Mouse (Mus musculus) stomach, embryonic 16.5 days (tissue): ENCODE measurements around the gene Sipa1l3. TPM values are rescaled to one million over a fixed set of nuclear protein-coding genes. Genes with fewer than 3 reads are reported as not detected.

Experiments used
- ATAC-seq: fragments of 200-750 bp; cut with Nextera tagmentation; 2 replicates; pipeline ENCODE4 v1.8.0; 2017; ENCODE audit warnings: moderate number of reproducible peaks, moderate TSS enrichment; ENCODE audit not compliant: insufficient read depth, low FRiP score
- H3K27ac ChIP-seq: fragments of 300-500 bp; sonication (generic); 2 replicates; pipeline ENCODE4 v1.5.1; 2014; ENCODE audit warnings: low read length
- H3K27me3 ChIP-seq: fragments of 300-500 bp; sonication (generic); 2 replicates; pipeline ENCODE4 v1.6.1; 2014; ENCODE audit warnings: low read length, control low read depth, mixed read lengths; ENCODE audit not compliant: control insufficient read depth, insufficient read depth
- H3K36me3 ChIP-seq: fragments of 300-500 bp; sonication (generic); 2 replicates; pipeline ENCODE4 v1.6.1; 2014; ENCODE audit warnings: low read length; ENCODE audit not compliant: control insufficient read depth, insufficient read depth
- H3K4me1 ChIP-seq: fragments of 300-500 bp; sonication (generic); 2 replicates; pipeline ENCODE4 v1.6.1; 2014; ENCODE audit warnings: low read length, control low read depth, mixed read lengths; ENCODE audit not compliant: control insufficient read depth, insufficient read depth
- H3K4me2 ChIP-seq: fragments of 300-500 bp; sonication (generic); 2 replicates; pipeline ENCODE4 v1.6.1; 2014; ENCODE audit warnings: low read depth, low read length, mixed read lengths
- H3K4me3 ChIP-seq: fragments of 300-500 bp; sonication (generic); replicated peaks from 2 replicates; pipeline ENCODE4 v1.5.1; 2014; ENCODE audit warnings: mild to moderate bottlenecking, low read length
- H3K9ac ChIP-seq: fragments of 300-500 bp; sonication (generic); 2 replicates; pipeline ENCODE4 v1.6.1; 2014; ENCODE audit warnings: low read length
- H3K9me3 ChIP-seq: fragments of 300-500 bp; sonication (generic); replicated peaks from 2 replicates; pipeline ENCODE4 v1.6.1; 2016; ENCODE audit warnings: low read length, control low read depth; ENCODE audit not compliant: control insufficient read depth
- WGBS: fragments of 180-500 bp; shearing (Covaris S2); extraction: QIAGEN DNeasy Blood & Tissue Kit; methylation state at CpG from one replicate; pipeline ENCODE4 v1.1.7; 2014; 5-methylcytosine and 5-hydroxymethylcytosine counted together
- polyA plus RNA-seq: library from polyadenylated mRNA; unstranded; fragments of >200 nt; fragmentation: Nextera tagmentation; extraction: Ambion mirVana; gene quantifications from 2 replicates; pipeline ENCODE4 v1.2.1, GENCODE M21; 2015

Gene Sipa1l3
- polyA plus RNA-seq, 1 experiment from 2014 or later: 22.2 TPM

DNA sequence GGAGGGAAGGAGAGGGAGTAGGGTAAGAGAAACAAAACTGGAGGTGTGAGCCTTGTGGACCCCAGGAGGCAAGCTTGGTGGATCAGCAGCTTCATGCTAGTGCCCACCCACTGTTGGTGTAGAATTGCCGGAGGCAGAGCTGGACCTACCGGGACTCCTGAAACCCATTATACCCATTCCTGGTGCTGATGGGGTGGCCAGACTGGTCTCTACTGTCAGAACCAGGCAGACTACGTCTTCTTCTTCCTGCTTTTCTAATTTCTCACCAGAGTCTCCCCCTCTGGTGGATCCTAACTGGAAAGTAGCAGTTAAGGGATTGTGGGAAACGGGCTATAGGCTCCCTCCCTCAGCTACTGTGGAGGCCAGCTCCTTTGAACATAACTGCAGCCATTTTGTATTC is 23.2 kb upstream of the Sipa1l3 start:
- H3K4me3 ChIP-seq: no peak overlapping the region
- no peaks in the 10 kb centered on the region for H3K36me3 ChIP-seq
- H3K9me3 ChIP-seq: no peaks in the 10 kb centered on the region
- no peak overlapping the region for H3K27ac ChIP-seq
- no peaks in the 10 kb centered on the region for H3K4me1 ChIP-seq
- WGBS: 81% methylated on average over 4 of the region's 4 CpGs
- no peak overlapping the region for H3K9ac ChIP-seq
- ATAC-seq: no peak
- no peak overlapping the region for H3K4me2 ChIP-seq
- no peaks in the 10 kb centered on the region for H3K27me3 ChIP-seq

DNA sequence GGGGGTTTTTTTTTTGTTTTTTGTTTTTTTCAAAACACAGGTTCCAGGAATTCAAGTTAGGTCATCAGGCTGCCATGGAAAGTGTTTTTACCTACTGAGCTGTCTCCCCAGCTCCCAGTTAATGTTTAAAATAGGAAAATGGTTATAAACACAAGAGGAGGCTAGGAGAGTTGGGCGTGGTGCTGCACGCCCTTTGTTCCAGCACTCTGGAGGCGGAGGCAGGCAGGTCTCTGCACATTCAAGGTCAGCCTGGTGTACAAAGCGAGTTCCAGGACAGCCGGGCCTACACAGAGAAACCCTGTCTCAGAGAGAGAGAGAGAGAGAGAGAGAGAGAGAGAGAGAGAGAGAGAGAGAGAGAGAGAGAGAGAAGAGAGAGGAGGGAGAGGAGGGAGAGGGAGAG is 22.7 kb upstream of the Sipa1l3 start:
- 81% methylated on average over 5 of the region's 5 CpGs for WGBS
- no peak overlapping the region for H3K4me2 ChIP-seq

DNA sequence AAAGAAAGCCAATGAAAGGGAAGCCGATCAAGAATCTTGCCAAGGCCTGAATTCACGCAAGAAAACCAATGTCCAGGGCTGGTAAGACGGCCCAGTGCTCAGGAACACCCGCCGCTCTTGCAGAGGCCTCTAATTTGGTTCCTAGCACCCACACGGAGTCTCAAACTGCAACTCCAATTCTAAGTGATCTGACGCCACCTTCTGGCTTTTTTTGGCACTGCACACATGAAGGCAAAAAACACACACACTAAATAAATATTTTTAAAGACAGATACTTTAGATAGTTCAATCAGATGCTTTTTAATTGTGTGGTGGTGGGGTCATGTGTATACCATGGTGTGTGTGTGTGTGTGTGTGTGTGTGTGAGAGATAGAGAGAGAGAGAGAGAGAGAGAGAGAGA is 22.2 kb upstream of the Sipa1l3 start:
- H3K4me3 ChIP-seq: no peak overlapping the region
- H3K4me2 ChIP-seq: no peak overlapping the region
- H3K27ac ChIP-seq: no peak overlapping the region
- ATAC-seq: no peak
- 90% methylated on average over 7 of the region's 7 CpGs for WGBS
- H3K4me1 ChIP-seq: no peaks in the 10 kb centered on the region
- no peaks in the 10 kb centered on the region for H3K36me3 ChIP-seq
- no peaks in the 10 kb centered on the region for H3K27me3 ChIP-seq
- no peak overlapping the region for H3K9ac ChIP-seq
- H3K9me3 ChIP-seq: no peaks in the 10 kb centered on the region

More for the DNA sequence above, 22.7 kb upstream of the Sipa1l3 start:
- no peaks in the 10 kb centered on the region for H3K27me3 ChIP-seq
- no peak for ATAC-seq
- no peak overlapping the region for H3K4me3 ChIP-seq
- H3K9me3 ChIP-seq: no peaks in the 10 kb centered on the region
- no peaks in the 10 kb centered on the region for H3K4me1 ChIP-seq
- no peaks in the 10 kb centered on the region for H3K36me3 ChIP-seq
- no peak overlapping the region for H3K9ac ChIP-seq
- H3K27ac ChIP-seq: no peak overlapping the region

GRCm38 (mm10) chr7:29523700-29524099 is 5.3 kb upstream of the Sipa1l3 start:
- WGBS: under 1% methylated on average over 5 of the region's 5 CpGs
- ATAC-seq: no peak
- H3K36me3 ChIP-seq: no peaks in the 10 kb centered on the region

DNA sequence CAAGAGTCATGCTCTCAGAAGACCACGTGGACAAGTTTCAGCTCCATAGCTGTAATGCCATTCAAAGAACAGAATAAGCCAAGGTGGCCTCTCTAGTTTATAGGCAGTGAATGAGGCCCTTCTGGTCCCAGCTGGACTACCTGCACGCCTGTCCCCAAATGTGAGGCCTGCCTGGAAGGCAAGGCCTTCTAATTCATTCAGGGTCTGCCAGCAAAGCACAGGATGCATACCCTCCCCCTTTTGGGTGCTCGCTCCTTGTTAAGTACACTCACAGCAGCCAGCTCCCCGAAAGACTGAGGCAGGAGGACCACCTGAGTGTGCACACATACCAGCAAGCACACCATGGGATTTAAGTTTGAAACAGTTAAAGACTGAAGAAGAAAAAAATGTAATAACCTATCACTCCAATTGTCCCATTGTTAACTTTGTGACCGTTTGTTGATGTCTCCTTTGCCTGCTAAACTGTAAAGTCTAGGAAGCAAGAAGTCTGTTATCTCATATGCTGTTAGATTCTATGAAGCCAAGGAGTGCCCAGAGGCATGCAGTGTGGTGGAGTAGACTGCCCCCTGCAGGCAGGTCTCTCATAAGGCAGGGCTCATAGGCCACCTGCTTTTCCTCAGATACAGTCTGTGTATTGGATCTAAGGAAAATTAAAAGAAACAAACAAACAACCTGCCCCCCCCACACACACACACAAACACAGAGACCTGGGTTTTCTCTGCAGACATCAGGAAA is 3.6 kb upstream of the Sipa1l3 start:
- ATAC-seq: no peak
- Histone ChIP-seq H3K27me3 (no peaks in the 10 kb centered on the region), H3K4me1 (peaks cover 8% of the 10 kb centered on the region; the same call in 1 of the 2 replicates), H3K27ac (no peak overlapping the region), H3K36me3 (no peaks in the 10 kb centered on the region), H3K9me3 (no peaks in the 10 kb centered on the region), H3K4me2 (no peak overlapping the region), H3K9ac (no peak overlapping the region), H3K4me3 (no peak overlapping the region)
- WGBS: 58% methylated on average over 5 of the region's 5 CpGs

More at GRCm38 (mm10) chr7:29523700-29524099, 5.3 kb upstream of the Sipa1l3 start:
- Histone ChIP-seq H3K27me3 (no peaks in the 10 kb centered on the region), H3K27ac (no peak overlapping the region), H3K4me3 (no peak overlapping the region), H3K4me2 (no peak overlapping the region), H3K4me1 (no peaks in the 10 kb centered on the region), H3K9ac (no peak overlapping the region), H3K9me3 (no peaks in the 10 kb centered on the region)

GRCm38 (mm10) chr7:29521365-29521764 is 2.9 kb upstream of the Sipa1l3 start:
- H3K27ac ChIP-seq: no peak overlapping the region
- 61% methylated on average over 5 of the region's 5 CpGs for WGBS
- no peak overlapping the region for H3K9ac ChIP-seq
- no peak overlapping the region for H3K4me2 ChIP-seq
- no peak overlapping the region for H3K4me3 ChIP-seq
- H3K9me3 ChIP-seq: no peaks in the 10 kb centered on the region
- H3K27me3 ChIP-seq: no peaks in the 10 kb centered on the region
- no peaks in the 10 kb centered on the region for H3K36me3 ChIP-seq
- H3K4me1 ChIP-seq: peaks cover 14% of the 10 kb centered on the region
- no peak for ATAC-seq

- ATAC-seq: no peak
- peaks cover 17% of the 10 kb centered on the region for H3K4me1 ChIP-seq
- H3K9ac ChIP-seq: no peak overlapping the region
- 79% methylated on average over 2 of the region's 2 CpGs for WGBS
- no peak overlapping the region for H3K4me2 ChIP-seq
- no peaks in the 10 kb centered on the region for H3K9me3 ChIP-seq
- H3K4me3 ChIP-seq: no peak overlapping the region
- no peaks in the 10 kb centered on the region for H3K27me3 ChIP-seq
- H3K36me3 ChIP-seq: no peaks in the 10 kb centered on the region
- H3K27ac ChIP-seq: no peak overlapping the region
Measured at GRCm38 (mm10) chr7:29520794-29521193, 2.4 kb upstream of the Sipa1l3 start.

DNA sequence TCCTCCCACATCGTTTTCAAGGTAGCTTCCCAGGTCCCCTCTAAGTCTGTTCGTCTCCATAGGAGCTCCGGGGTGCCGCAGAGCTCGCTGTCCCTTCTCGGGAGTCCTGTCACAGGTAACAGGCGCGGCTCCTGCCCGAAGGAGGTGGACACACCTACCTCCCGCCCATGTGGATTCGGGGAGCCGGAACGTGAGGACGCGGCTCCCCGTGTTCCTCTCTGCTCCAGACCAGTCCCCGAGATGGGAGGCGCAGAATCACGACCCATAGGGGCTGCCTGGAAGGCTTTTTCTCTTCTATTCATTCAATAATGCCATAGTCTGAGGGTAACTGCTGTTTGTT is 740 bp upstream of the Sipa1l3 start:
- 1% methylated on average over 19 of the region's 19 CpGs for WGBS
- peak; percentile 4; the same call in 1 of the 2 replicates for ATAC-seq

GRCm38 (mm10) chr7:29518054-29518420 is 404 bp downstream of the Sipa1l3 start:
- ATAC-seq: no peak; the same call in none of the 2 replicates
- no peaks in the 10 kb centered on the region for H3K9me3 ChIP-seq
- H3K36me3 ChIP-seq: no peaks in the 10 kb centered on the region
- peak overlapping the region; percentile 92 for H3K9ac ChIP-seq
- H3K4me1 ChIP-seq: peaks cover 34% of the 10 kb centered on the region
- WGBS: 0% methylated on average over 28 of the region's 28 CpGs
- no peaks in the 10 kb centered on the region for H3K27me3 ChIP-seq
- H3K27ac ChIP-seq: peak overlapping the region; percentile 66
- peak overlapping the region; percentile 88 for H3K4me3 ChIP-seq
- peak overlapping the region; percentile 75 for H3K4me2 ChIP-seq

More for the DNA sequence above, 740 bp upstream of the Sipa1l3 start:
- peak overlapping the region; percentile 80 for H3K4me2 ChIP-seq
- no peaks in the 10 kb centered on the region for H3K9me3 ChIP-seq
- H3K9ac ChIP-seq: peak overlapping the region; percentile 85
- H3K27ac ChIP-seq: peak overlapping the region; percentile 95
- peak overlapping the region; percentile 88 for H3K4me3 ChIP-seq
- no peaks in the 10 kb centered on the region for H3K27me3 ChIP-seq
- no peaks in the 10 kb centered on the region for H3K36me3 ChIP-seq
- peaks cover 24% of the 10 kb centered on the region for H3K4me1 ChIP-seq
